Mouse (Mus musculus): ENCODE measurements around the gene Prg3. TPM values are rescaled to one million over a fixed set of nuclear protein-coding genes. Genes with fewer than 3 reads are reported as not detected.

The Prg3 gene
- polyA plus RNA-seq (2012; rRNA removed), result not detected in 2 replicates

DNA sequence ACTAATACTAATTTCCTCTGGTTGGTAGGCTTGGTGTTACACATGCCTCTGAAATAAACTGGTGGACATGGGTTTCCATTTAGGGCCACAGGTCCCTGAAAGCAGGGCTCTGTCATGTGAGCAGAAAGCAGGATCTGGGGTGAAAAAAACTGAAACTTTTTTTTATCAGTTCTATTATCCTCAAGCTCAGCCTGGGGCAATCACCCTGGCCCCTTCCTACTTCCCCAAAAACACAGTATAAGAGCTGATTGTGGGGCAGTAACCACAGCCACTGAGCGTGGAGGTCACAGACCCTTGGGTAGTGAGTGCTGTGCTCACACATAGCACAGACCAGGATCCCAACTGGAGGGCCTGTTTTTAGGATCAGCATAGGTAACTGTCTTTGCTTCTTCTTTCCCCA lies at the start of gene Prg3:
TSS of gene Prg3 (plus strand) at position 286 of the 400 bp plus-strand sequence.
- no peak for DNase-seq (ENCODE audit: low read depth)
- TF ChIP-seq POLR2A (IDR thresholded peaks at IDR 0.05; ENCODE audit: borderline replicate concordance, extremely low read depth, insufficient read depth, insufficient read length, poor library complexity, severe bottlenecking) (no peak), CTCF (IDR thresholded peaks at IDR 0.05; ENCODE audit: borderline replicate concordance, extremely low read depth, insufficient read depth, insufficient read length) (no peak)

DNA sequence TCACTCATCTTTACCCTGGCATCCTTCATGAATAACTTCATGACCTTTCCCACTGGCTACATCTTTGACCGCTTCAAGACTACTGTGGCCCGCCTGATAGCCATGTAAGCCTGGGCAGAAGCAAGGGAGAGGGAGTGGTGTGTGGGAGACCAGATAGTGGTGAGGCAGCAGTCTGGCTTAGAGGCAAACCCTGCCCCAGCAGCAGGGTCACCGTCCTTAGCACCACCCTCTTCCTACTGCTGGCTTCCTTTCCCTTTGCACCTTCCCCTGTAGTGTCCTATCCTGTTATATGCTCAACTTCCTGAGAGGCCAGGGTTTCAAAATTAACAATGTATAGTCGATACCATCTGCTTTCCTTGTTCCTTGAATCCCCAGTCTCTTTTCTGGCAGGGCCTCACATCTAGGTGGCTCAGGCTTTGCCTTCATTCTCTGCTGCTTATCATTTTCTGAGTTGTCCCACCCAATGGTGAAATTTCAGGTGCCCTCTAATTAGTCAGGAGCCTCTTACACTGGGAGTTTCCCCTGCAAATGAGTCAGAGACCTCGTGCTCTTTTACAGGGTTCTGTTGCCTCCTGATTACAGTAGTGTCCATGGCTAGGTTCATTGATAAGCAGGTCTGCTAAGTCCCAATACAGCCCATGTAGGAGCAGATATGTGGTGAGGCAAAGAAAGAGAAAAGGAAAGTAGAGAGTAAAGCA lies 49.6 kb upstream of the Prg3 start:
- TF ChIP-seq CTCF (IDR thresholded peaks at IDR 0.05; ENCODE audit: borderline replicate concordance, extremely low read depth, insufficient read depth, insufficient read length) (no peak), POLR2A (IDR thresholded peaks at IDR 0.05; ENCODE audit: borderline replicate concordance, extremely low read depth, insufficient read depth, insufficient read length, poor library complexity, severe bottlenecking) (no peak)
- no peak for DNase-seq (ENCODE audit: low read depth)

DNA sequence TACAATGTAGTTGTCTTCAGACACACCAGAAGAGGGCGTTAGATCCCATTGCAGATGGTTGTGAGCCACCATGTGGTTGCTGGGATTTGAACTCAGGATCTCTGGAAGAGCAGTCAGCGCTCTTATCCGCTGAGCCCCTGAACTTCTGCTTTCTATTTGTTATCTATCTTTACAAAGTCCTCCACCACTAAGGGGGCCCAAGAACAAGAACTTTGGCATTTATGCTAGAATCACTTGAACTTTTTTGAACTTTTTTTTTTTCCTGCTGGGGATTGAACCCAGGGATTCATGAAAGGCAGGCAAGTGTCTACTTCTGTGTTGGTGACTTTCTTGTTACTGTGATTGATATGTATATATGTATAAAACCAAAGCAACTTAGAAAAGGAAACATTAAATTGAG lies 48.7 kb upstream of the Prg3 start:
- no peak for TF ChIP-seq POLR2A (IDR thresholded peaks at IDR 0.05; ENCODE audit: borderline replicate concordance, extremely low read depth, insufficient read depth, insufficient read length, poor library complexity, severe bottlenecking)
- TF ChIP-seq CTCF (IDR thresholded peaks at IDR 0.05; ENCODE audit: borderline replicate concordance, extremely low read depth, insufficient read depth, insufficient read length), result no peak
- DNase-seq (ENCODE audit: low read depth), result no peak

DNA sequence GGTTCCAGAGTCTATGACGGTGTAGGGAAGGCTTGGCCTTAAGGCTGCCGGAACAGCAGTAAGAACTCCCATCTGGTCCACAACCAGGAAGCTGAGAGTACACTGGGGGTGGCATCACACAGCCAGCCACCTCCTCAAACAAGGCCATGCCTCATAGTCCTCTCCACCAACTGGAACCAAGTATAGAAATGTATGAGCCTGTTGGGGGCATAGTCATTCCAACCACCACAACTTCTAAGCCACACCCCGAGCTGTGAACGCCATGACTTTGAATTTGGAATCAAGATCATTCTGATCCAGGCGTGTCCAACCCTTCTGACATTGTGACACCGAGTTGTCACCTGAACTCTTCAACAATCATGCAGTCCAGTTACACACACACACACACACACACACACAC lies 48.3 kb upstream of the Prg3 start:
- TF ChIP-seq CTCF (IDR thresholded peaks at IDR 0.05; ENCODE audit: borderline replicate concordance, extremely low read depth, insufficient read depth, insufficient read length), result no peak
- TF ChIP-seq POLR2A (IDR thresholded peaks at IDR 0.05; ENCODE audit: borderline replicate concordance, extremely low read depth, insufficient read depth, insufficient read length, poor library complexity, severe bottlenecking), result no peak
- no peak for DNase-seq (ENCODE audit: low read depth)

DNA sequence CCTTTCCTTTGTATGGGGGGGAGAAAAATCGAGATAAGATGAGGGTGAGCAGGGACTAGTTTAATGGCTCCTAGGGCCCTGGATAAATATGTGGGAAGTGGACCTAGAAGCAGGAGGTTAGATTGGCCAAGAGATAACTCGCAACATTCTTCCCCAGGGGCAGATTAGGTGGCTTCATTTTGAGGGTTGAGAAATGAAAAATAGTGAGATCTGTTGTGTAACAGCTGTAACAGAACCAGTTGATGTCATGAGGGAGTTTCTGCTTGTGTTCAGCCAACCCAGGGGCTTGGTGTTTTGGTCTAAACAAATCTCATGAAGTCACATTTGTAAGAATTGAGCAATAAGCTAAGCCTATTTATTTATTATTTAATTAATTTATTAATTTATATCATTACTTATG lies 46.7 kb upstream of the Prg3 start:
- no peak for DNase-seq (ENCODE audit: low read depth)
- TF ChIP-seq CTCF (IDR thresholded peaks at IDR 0.05; ENCODE audit: borderline replicate concordance, extremely low read depth, insufficient read depth, insufficient read length) (no peak), POLR2A (IDR thresholded peaks at IDR 0.05; ENCODE audit: borderline replicate concordance, extremely low read depth, insufficient read depth, insufficient read length, poor library complexity, severe bottlenecking) (no peak)

DNA sequence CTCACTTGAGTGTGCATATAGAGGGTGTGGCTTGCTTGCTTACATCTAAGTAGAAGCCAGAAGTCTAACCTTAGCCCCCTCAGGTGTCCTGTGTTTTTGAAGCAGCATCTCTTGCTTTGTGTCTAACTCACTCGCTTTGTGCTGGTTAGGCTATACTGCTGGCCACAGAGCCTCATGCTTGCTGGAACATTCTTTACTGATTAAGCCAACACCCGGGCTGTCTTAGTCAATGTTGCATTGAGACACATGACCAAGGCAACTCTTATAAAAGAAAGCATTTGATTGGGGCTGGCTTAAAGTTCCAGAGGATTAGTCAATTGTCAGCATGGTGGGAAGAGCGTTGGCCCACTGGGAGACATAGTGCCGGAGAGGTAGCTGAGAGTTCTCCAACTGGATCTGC lies 46.2 kb upstream of the Prg3 start:
- no peak for DNase-seq (ENCODE audit: low read depth)
- TF ChIP-seq POLR2A (IDR thresholded peaks at IDR 0.05; ENCODE audit: borderline replicate concordance, extremely low read depth, insufficient read depth, insufficient read length, poor library complexity, severe bottlenecking) (no peak), CTCF (IDR thresholded peaks at IDR 0.05; ENCODE audit: borderline replicate concordance, extremely low read depth, insufficient read depth, insufficient read length) (no peak)

DNA sequence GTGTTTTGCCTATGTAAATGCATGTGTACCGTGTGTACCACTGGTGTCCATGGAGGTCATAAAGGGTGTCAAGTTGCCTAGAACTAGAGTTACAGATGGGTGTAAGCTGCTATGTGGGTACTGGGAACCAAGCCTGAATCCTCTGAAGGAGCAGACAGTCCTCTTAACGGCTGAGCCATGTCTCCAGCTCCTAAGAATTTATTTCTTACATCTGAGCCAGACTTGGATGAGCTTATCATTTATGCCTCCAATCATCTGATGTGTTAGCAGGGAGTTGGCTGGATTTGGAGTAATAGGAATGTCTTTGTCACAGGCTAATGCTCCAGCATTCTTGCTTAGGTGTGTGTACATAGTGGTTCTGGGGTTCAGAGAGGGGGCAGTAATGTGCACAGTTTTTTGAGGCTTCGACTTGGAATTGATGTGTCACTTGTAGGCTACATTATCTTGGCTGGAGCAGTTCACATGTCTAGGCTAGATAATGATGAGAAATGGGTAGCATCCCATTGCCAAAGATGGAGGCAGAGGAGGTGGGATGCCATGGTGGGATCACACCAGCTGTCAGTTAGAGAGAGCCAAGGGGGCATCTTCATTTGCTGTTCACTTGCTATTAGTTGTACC lies 40.8 kb upstream of the Prg3 start:
- TF ChIP-seq POLR2A (IDR thresholded peaks at IDR 0.05; ENCODE audit: borderline replicate concordance, extremely low read depth, insufficient read depth, insufficient read length, poor library complexity, severe bottlenecking) (no peak), CTCF (IDR thresholded peaks at IDR 0.05; ENCODE audit: borderline replicate concordance, extremely low read depth, insufficient read depth, insufficient read length) (no peak)
- DNase-seq (ENCODE audit: low read depth), result peak; percentile 53

DNA sequence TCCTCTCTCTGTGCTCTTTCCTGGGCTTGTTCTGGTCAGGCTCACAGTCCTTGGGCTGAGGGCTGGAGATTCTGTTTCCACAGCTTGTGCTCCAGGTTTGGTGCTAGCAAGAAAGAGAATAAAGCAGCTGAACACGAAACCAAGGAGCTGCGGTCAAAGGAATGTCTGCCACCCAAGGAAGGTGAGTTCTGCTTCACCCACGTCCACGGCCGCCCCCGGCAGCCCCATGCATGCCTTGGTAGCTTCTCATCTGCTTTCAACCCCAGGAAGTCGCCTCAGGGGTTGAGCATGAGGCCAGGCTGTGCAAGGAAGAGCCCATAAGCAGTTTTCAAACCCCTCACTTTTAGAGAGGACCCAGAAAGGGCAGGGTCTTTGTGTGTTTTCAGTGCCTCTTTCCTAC lies 39.8 kb upstream of the Prg3 start:
- no peak for DNase-seq (ENCODE audit: low read depth)
- no peak for TF ChIP-seq CTCF (IDR thresholded peaks at IDR 0.05; ENCODE audit: borderline replicate concordance, extremely low read depth, insufficient read depth, insufficient read length)
- TF ChIP-seq POLR2A (IDR thresholded peaks at IDR 0.05; ENCODE audit: borderline replicate concordance, extremely low read depth, insufficient read depth, insufficient read length, poor library complexity, severe bottlenecking), result no peak

DNA sequence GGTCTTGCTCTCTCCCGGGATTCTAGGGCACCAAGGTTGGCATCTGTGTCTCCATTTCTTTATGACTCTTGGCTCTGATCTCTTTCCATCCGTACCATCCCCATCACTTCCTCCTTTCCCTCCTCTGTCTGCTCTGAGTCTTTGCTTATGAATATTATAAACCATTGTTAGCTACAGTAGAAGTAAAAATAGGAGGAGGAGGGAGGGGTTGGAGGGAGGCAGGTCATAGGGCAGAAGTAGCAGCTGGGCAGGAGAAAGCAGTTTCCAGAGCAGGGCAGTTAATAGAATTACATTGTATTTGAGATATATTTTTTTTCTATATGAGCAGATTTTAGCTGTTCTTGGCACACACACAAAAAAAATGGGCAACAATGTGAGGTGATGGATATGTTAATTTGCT lies 39.3 kb upstream of the Prg3 start:
- DNase-seq (ENCODE audit: low read depth), result peak; percentile 14
- TF ChIP-seq CTCF (IDR thresholded peaks at IDR 0.05; ENCODE audit: borderline replicate concordance, extremely low read depth, insufficient read depth, insufficient read length) (no peak), POLR2A (IDR thresholded peaks at IDR 0.05; ENCODE audit: borderline replicate concordance, extremely low read depth, insufficient read depth, insufficient read length, poor library complexity, severe bottlenecking) (no peak)

DNA sequence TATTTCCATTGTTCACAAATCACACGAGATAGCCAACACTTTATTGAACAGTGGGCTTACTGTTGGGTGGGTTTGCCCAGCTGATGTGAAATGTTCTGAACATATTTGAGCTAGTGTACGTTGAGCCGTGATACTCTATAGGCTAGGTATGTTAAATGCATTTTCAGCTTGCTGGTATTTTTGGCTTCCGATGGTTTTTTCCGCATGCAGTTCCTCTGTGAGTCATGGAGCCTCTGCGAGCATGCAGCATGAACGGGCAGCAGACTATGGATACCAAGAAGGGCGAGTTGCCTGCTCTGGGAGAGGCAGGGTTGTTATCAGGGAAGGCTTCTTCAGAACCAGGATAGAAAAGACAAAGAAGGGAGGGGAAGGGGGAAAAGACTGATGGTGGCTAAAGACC lies 37.0 kb upstream of the Prg3 start:
- DNase-seq (ENCODE audit: low read depth), result no peak
- TF ChIP-seq CTCF (IDR thresholded peaks at IDR 0.05; ENCODE audit: borderline replicate concordance, extremely low read depth, insufficient read depth, insufficient read length) (no peak), POLR2A (IDR thresholded peaks at IDR 0.05; ENCODE audit: borderline replicate concordance, extremely low read depth, insufficient read depth, insufficient read length, poor library complexity, severe bottlenecking) (no peak)

DNA sequence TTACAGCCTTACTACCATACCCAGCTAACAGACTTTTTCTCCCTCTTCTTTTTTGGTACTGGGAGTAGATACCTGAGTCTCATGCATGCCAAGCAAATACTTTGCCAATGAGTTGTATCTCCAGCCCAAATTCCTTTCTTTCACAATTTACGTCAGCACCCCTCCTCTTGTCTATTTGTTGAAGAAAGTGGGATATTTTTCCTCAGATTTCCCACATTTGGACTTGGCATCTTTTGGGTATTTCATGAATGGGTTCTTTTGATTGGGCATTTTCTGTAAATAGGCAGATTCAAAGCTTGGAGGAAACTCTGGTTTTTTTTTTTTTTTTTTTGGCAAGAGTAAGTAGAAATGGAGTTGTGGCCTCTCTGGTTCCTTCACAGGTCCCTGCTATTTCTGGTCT lies 35.8 kb upstream of the Prg3 start:
- DNase-seq (ENCODE audit: low read depth), result no peak
- no peak for TF ChIP-seq CTCF (IDR thresholded peaks at IDR 0.05; ENCODE audit: borderline replicate concordance, extremely low read depth, insufficient read depth, insufficient read length)
- TF ChIP-seq POLR2A (IDR thresholded peaks at IDR 0.05; ENCODE audit: borderline replicate concordance, extremely low read depth, insufficient read depth, insufficient read length, poor library complexity, severe bottlenecking), result no peak

DNA sequence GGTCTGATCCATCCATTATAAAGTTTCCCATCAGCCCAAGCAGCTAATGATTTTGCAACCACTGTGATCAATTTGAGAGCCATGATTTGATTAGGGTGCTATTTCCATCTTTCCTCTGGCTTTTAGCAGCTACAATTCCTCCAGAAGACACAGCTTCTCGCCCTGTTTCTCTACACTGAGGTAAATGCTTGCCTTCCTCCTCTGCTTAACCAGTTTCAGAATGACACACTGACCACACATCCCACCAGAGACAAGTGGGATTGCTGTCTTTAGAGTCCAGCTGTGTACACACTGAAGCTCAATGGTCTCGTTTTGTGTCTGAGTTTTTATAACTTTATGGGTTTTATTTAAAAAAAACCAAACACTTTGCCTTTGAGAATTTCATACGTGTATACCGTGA lies 35.3 kb upstream of the Prg3 start:
- TF ChIP-seq POLR2A (IDR thresholded peaks at IDR 0.05; ENCODE audit: borderline replicate concordance, extremely low read depth, insufficient read depth, insufficient read length, poor library complexity, severe bottlenecking) (no peak), CTCF (IDR thresholded peaks at IDR 0.05; ENCODE audit: borderline replicate concordance, extremely low read depth, insufficient read depth, insufficient read length) (no peak)
- DNase-seq (ENCODE audit: low read depth), result no peak
